Mouse (Mus musculus): ENCODE measurements at regions not wholly inside any gene's neighbourhood (a gene's known extent, or its start where the extent isn't known, plus 50 kb on each side); places are given as distances from the start of the nearest gene placed in this dataset.
A peak's percentile ranks its signal among the peaks of the same experiment; 100 is the strongest.

DNA sequence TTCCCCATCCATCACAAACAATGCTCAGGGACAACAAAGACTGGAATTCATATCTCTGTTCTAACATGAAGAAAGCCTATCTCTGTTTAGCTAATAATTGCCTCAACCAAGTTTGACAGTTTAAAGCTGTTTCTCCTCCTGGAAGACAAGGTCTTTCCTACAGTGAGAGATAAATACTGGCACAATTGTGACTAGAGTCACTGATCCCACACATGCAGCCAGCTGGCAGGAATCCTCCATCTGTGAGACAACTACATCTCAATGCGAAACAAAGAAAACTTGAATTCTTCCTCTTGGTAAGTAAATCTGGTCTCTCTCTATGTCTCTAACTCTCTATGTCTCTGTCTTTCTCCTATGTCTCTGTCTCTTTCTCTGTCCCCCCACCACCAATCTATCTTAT, 239.1 kb upstream of the Nsun2 start:
- peak; percentile 24 for DNase-seq (ENCODE audit: low spot score)

DNA sequence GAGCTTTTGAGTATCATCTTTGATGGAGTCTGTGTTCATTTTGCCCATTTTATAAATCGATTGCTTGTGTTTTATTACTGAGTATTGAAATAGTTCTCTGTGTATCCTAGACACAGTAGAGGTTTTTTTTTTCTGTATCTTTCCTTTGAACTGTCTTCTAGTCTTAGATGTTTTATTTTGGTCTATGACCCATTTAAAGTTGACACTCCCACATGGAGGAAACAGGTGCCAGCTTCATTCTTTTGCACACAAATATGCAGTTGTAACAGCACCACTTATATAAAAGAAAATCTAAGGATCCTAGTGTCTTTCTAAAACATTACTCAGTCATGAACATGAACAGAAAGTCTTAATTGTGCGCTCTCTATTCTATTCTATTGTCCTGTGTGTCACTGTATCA, 230.2 kb upstream of the Nsun2 start:
- peak; percentile 12 for DNase-seq (ENCODE audit: low spot score)

DNA sequence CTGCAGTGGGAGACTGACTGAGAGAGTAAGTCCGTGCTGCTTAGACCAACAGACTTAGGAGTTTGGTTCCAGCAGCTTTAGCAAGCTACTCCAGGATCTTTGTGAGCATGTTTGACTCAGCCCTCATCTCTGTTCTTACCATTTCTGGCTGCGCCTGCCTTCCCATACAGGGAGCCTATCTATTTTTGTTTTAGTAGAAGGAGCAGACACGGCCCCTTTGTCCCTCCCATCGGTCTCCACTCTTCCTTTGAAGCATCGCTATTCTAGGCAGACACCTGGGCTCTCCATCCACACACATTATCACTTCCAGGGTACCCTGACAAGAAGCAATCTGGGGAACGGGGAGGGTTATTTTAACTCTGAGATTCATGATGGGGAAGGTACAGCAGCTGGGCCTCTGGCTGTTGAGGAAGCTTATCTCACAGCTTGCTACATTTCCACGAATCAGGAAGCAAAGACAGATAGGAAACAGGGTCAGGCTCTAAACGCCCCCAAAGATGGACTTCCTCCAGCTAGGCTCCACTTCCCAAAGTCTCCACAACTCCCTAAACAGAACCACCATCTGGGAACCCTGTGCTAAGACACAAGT, 203.0 kb upstream of the Nsun2 start:
- DNase-seq (ENCODE audit: low spot score): peak; percentile 34

DNA sequence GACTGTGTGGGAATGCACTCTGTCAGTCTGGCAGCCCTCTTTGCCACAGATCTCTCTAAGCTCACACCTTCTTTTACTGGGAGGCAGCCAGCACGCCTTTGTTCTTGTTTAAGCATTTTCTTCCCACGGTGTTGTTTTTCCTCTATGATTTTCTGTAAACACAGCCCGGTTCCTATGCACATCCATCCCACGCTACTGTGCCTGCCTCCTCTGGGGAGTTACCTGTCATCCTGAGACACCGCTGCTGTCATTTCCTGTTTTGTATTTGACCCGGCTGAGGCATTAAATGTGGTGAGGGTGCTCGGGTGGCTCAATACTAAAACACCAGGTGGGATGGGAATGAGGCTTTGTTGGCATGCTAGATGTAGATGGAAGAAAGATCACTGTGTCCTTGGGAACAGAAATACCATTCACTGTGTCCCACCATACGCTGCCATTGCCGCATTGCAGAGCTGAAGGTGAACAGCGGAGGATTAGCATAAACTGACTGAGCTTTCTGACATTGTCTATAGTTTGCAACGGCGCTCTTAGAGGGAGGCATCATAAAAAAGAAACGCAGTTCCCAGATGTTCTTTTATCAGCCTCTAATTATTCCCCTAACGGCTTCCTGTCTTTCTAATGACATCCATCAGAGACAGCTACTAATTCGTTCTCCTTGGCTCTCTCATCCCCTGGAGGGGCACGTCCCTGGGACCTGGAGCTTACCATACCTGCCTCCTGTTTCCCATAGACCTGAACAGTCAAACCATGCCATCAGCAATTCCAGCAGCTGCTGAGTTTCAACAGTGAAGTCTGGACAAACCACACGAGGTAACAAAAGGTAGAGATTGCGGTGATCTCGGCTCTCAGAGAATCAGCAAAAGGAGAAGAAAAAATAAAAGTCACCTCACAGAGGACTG, 201.8 kb upstream of the Nsun2 start:
- no peak for DNase-seq (ENCODE audit: low spot score)

DNA sequence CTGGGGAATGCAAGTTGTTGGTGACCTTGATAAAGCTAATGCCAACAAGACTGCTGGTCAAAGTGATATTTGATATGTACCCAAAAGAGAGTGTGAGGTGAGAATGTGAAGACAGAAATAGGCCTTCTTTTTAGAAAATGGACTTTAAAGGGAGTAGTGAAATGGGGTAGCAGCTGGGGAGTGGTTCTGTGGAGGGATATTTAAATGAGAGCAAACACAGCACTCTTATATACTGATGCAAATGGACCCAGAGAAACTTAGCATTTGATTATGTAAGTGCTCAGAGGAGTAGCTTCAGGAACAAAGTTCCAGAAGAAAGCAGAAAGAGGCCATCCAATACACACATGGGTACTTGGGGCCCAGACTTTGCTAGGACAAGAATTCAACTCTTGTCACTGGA, 189.7 kb upstream of the Nsun2 start:
- no peak for DNase-seq (ENCODE audit: low spot score)

DNA sequence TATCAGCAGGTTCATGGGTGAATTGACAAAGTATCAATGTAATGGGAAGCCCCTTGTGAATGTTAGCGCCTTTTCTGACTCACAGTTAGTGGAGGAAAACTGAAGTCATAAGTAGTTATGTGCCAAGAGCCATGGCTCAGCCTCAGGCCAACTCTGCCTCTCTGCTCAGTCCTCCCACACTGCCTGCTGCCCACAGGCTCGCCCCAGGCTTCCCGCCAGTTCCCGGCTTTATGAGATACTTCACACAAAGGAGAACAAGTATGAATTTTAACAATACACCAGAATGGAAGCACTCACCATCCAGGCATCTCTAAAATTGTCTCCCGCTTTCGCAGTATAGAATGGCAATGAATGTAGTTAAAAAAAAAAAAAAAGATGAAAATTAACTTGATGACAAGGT, 176.1 kb upstream of the Nsun2 start:
- DNase-seq (ENCODE audit: low spot score): peak; percentile 46

DNA sequence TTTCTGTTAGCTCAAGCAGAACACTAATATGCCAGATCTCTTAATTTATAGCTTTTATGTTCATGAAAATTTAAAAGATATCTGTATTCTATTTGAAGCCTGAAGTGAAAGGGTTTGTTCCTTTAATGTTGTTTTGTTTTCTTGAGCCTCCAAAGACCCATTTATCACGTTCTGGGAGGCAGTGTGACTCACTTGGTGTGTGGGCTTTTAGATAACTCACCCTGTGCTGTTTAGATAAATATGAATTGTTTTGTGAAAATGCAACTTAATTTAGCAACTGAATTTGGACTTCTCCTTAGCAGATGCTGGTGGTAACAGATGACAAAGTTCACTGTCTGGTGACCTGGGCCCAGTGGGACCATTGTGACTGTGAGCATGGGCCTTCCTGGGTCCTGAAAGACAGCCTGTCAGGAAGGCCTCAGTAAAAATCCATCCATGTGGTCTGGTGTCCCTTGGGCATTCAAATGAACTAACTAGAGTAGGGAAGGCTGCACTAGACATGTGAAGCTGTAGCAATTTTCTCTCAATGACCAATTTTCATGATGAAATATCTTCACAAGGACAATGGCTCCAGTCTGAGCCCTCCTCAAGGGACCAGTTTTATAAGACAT, 167.6 kb upstream of the Nsun2 start:
- DNase-seq (ENCODE audit: low spot score): no peak

DNA sequence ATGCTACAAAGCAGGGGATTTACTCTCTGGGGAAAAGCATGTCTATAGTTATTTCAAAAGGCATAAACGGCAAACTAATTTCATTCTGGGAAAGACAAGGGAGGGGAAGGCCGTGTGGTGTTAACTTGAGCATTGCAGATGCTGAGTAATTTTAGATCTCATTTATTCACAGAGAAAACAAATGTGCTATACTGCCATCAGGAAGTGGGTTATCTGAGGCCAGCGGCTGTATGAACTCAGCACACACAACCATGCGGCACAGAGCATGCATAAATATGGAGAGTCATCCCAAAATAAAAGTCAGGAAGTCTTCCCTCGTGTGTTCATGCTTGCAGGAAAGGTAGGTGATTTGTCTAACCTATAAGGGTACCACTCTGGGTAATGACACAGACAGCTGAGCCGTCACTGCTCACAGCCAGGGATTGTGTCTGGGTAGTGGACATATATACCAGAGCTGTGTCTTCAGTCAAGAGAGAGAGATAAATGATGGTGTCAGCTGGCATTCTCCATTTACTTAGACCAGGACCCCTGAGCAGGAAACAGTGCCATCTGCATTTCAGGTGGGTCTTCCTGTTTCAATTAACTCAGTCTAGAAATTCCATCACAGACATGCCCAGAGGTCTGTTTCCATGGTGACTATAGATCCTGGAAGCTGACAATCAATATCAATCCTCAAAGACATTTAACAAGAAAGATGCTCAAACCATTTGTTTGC, 160.3 kb upstream of the Nsun2 start:
- peak; percentile 4 for DNase-seq (ENCODE audit: low spot score)

DNA sequence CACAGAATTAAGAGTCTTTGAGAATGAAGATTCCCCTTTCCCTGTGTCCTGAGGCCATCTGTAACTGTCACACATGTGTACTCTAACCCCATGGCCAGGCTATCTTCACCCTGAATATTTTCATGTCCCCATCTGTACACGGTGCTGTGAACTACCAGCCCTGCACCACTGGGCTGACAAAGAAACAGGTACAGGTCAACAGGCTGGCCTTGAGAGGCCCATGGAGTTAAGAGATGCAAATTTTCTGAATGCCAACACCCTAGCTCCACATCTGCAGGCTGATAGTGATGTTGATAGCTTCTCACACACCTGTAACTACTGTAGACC, 159.8 kb upstream of the Nsun2 start:
- DNase-seq (ENCODE audit: low spot score): no peak

DNA sequence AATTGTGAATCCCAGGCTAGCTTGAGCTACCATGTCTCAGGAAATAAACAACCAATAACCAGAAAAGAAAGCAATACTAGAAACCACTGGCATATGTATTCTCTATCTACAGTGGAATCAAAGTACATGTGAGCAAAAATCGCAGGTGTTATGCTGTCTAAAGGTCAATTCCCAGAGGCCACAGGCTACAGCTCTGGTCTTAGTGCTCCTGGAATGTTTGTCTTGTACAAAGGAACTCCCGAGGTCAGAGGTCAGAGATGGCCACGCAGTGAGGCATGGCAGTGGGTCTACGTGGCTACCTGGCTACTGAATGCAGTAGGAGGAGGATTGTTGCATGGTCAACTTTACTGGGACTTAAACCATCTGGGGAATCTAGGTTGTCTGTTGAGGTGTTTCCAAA, 153.1 kb upstream of the Nsun2 start:
- DNase-seq (ENCODE audit: low spot score): no peak

DNA sequence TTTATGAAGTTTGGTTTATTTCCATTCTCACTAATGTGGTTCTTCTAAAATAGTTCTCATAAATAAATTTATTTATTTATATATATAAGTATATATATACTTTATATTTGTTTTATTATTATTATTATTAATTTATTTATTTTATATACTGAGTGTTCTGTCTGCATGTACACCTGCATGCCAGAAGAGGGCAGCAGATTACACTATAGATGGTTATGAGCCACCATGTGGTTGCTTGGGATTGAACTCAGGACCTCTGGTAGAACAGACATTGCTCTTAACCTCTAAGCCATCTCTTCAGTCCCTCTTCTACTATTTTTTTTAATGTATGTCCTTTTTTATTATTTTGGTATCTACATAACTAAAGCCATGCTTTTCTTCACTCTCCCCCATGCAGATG, 148.8 kb upstream of the Nsun2 start:
- no peak for DNase-seq (ENCODE audit: low spot score)

DNA sequence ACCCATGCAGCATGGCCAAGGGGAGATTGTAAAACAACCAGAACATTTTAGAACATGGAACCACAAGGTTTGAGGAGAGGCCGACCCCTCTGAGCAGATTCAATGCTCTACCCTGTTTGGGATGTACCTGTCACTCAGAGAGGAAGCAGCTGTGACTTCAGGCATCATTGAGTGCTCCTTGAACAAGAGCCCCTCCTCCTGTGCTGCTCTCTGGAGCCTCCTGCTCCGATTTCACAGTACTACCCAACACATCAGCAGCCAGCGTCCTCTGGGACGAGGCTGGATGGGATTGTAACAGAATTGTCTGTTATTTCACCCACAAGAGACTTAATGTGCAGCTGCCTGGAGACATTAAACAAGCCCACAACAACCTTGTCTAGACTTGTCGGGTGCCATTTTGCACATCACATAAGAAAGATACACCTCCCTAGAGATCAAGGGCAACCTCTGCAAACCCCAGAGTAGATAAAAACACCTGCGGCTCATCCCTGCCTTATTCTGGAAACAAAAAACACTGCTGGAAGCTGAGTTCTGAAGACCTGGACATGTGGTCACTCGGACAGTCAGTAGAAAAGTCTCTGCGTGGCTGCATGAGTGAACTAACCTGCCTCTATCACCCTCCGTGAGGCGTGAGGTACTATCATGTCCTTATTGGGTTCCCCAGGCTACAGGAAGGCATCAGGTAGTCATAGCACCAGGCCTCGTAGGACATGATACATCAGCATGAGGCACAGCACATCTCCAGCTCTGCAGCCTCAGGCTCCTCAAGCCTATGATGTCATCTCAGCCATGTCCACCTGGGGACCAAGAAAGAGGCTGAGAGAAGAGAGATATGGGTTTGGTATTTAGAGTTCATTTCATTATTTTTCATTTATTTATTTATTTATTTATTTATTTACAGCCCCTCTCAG, 140.4 kb upstream of the Nsun2 start:
- no peak for DNase-seq (ENCODE audit: low spot score)

DNA sequence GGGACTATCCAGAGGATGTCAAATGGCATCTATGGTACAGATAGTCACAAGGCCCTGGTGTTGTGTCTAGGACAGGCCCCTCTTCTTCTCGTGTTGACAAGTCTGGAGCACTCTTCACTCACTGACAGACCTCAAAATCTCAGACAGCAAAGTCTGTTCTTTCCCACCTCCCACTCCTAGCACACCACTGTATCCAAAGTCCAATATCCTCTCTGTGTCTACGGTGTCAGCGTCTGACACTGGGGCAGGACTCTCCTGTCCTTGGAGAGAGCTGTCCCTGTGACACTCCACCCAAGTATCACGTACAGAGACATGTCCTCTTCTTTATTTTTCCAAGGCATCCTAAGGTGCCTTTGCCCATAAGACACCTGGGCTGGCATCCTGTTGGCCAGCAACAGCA, 139.0 kb upstream of the Nsun2 start:
- DNase-seq (ENCODE audit: low spot score): no peak

DNA sequence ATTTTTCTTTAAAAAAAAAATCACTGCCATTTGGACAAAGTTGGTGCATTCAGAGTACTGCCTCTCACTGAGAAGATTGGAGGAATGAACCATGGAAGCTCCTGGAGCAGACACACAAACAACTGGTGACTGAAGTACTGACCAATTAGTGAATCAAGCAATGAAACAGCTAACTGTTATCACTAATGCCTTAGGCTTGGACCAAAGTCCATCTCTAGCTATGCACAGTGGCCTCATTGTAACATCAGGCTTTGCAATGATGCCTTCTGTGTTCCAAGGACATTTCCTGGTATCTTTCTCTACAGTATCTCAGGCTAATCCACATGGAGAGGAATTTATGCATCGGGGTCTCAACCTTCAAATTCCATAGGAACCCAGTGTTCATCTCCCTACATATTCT, 123.2 kb upstream of the Nsun2 start:
- DNase-seq (ENCODE audit: low spot score): no peak

DNA sequence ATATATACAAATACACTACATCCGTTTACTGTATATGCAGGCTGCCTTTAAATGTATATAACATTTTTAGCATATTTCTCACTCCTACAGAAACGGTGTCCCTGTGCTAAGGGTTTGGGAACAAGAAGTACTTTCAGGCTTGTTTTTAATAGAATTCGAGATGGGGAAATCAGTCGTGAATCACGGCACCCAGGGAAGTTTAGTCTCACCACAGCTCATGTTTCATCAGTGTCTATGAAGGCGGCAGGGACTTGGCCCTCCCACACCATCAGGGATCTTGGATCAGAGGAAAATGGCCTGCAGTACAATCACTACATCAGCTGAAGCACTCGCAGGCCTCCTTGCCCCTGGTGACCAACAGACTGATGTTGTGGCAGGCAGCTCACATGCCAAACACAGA, 118.7 kb upstream of the Nsun2 start:
- DNase-seq (ENCODE audit: low spot score): peak; percentile 7

DNA sequence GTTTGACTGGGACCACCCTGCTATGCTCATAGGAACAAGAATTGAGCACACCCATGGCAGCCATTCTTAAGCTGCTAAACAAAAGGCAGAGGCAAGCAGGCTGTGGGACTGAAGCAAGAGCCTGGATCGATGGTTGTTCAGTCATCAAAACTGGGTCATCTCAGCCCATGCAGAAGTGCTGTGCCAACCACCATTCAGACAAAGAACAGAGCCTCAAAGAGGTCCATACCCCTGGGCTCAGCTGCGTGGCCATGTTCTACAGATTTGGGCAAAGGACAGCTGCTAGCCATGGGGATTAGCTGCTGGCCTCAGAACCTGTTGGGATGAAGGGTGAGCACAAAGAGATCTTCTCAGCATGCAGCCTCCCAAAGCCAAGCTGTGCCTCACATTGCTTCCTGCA, 116.8 kb upstream of the Nsun2 start:
- no peak for DNase-seq (ENCODE audit: low spot score)

DNA sequence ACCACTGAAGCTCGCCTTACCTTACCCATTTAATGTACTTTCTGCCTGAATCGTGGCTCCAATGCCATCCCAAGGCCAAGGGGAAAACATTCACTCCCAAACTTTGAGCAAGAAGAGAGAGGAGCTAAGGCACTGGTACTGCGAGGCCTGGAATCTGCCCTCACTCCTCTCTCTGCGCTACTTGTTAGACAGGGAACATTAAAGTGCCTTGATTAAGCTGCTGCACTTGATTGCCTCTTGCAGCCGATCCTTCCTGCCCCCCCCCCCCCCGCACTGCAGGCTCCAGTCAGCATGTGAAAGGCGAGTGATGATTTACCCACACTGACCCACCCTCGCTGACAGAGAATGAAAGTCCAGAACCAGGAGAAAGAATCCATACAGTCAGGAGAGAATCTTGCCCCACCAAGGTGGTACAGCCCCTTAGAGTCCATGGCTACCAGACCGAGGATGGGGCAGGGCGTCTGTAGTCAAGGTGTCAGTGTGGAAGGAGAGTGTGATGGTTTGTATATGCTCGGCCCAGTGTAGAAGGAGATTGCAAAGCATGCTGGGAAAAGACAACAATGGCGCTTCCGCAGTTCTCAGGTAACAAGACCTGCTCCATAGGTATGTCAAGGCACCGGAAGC, 115.6 kb upstream of the Nsun2 start:
- DNase-seq (ENCODE audit: low spot score): no peak

DNA sequence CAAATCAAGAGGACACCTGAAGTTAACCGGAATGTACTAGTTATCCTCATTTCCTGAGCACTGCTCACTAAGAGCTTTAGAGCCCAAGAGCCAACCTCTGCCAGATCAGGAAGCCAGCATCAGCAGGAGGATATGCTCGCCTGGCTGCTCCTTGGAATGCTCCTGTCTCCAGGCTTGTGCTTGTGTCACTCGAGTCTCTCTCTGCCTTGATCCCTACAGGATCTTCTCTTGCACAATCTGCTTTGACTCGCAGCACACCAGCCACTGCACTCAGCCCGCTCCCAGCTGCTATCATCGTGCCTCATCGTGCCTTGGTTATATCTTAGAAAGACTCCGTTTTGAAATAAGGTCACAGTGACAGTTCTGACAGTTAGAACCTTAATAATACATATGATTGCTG, 113.4 kb upstream of the Nsun2 start:
- no peak for DNase-seq (ENCODE audit: low spot score)

DNA sequence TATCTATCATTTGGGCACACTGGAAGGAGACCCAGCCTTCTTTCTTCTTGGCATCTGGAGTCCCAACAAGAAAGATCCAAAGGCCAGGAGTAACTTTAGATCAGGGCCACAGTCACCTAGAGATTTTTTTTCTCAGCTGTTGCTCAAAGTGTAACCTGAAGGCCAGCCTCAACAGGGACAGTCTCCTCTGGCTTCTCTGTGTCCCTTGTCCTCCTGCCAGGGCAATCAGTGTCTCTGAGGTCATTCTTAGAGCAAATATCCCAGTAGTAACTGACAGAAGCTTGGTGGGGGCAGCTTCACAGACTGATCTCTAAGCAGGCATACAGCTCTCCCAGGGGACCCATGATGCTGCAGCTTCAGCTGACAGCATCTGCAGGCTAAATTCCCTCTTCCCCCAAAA, 111.6 kb upstream of the Nsun2 start:
- DNase-seq (ENCODE audit: low spot score): no peak

DNA sequence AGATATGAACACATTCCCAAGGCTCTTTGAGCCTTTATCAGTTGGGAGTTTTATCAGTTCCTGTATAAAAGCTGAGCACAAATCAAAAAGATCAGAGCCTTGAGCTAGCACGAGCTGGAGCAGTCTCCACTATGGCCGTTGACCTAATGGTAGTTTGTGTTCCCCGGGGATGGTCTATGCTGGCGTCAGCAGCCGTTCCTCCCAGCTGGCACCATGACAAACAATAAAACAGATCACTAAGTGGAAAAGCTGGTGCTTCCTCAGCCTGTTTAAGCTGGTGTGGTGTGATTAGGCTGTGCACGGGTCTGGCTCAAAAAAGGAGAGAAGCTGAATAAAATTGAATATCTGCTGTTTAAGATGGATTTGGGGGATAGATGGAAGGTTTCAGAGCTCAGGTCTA, 107.4 kb upstream of the Nsun2 start:
- DNase-seq (ENCODE audit: low spot score): no peak

DNA sequence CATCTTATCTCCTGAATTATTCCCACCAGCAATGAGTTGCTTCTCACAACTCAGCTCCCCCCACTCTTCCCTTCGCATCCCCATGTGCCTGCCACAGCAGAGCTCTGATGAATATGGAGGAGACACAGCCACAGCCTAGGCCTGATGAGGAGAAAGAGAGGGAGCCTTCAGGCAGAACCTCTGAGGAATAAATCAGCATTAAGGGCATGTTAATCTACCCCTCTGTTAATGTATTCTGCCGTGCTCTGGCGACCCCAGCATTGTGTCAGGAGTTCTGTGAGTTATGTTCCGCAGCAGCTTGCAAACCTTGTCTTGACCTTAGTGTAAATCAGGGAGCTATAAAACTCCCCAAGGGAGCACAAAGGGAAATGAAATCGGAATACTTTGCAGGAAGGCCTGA, 104.0 kb upstream of the Nsun2 start:
- no peak for DNase-seq (ENCODE audit: low spot score)

All from left cerebral cortex, adult 11 months (tissue).